Mouse (Mus musculus) adrenal gland, postnatal 4 days (tissue): ENCODE measurements around the gene Exoc6. TPM values are rescaled to one million over a fixed set of nuclear protein-coding genes. Genes with fewer than 3 reads are reported as not detected.
"Not testable (repeated sequence)": the region's sequence is repeated elsewhere in the genome, so short reads cannot be mapped to it uniquely, and the experiment has no call there.

Source experiments
- DNase-seq, 2 experiments: peaks; one replicate each; pipeline ENCODE4 v3.0.0; 2021 to 2022; ENCODE audit warnings: low spot score in 2 of 2, mixed read lengths in 2 of 2
- total RNA-seq, 2 experiments: library from RNA; stranded (reverse); gene quantifications; 2 replicates each; pipeline ENCODE4 v1.2.3; 2021

Exoc6 gene
- total RNA-seq, 2 experiments from 2014 or later, result 21.3 to 22.3 TPM

DNA sequence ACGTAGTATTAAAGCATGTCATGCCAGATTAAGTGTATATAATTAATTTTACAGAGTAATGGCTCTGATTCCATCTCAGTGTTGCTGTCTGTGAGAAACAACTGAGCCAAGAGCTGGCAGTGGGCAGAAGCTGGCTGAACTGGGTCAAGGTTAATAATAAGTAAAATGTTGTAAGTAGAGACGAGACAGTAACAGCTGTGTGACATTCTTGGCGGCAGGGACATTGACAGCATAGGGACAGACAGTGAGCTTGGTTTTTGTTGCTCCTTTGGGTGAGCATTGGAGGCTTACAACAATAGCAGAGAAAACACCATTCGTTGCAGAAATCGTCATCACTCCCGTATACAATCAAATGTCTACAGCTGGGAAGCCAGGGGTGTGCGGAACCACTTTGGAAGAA, 13.8 kb upstream of the Exoc6 start:
- no peak for DNase-seq

DNA sequence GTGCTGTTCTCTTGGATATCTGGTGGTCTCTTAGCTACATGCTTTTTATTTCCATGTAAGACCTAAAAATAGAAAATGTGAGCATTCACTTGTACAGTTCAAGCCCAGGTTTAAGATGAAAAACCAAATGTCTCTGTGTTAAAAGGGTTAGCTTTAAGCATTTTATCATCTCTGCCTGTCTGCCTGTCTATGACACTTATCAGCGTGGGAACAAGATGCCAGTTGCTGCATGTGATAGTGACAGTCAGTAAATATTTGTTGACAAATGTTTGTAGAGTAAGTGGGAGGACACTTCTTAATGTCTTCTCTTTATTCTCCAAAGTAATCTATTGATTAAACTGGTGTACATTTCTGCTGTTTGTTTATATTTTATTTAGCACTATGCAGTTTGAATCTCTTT, 12.5 kb upstream of the Exoc6 start:
- no peak for DNase-seq

DNA sequence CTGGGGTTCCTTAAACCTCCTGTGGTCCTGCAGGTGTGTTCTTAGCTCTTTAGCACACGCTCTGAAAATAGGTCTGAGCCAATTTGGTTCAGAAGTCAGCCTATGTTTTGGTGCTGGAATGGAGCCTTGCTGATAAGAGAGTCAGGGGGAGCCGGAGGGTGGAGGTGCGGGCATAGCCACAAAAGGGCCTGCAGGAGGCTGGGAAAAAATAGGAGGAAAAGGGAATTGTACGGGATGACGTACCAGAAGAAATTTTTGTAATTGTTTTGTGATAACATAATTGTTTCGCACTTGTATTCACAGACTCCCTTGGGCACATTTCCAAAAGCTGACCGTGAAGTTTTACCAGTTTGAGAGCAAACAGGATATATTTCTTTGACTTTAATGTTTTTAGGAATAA, 10.0 kb upstream of the Exoc6 start:
- DNase-seq, result no peak

GRCm38 (mm10) chr19:37543537-37544326, 6.5 kb upstream of the Exoc6 start:
- no peak for DNase-seq

- DNase-seq, result no peak
Measured at GRCm38 (mm10) chr19:37544476-37544875, 5.7 kb upstream of the Exoc6 start.

DNA sequence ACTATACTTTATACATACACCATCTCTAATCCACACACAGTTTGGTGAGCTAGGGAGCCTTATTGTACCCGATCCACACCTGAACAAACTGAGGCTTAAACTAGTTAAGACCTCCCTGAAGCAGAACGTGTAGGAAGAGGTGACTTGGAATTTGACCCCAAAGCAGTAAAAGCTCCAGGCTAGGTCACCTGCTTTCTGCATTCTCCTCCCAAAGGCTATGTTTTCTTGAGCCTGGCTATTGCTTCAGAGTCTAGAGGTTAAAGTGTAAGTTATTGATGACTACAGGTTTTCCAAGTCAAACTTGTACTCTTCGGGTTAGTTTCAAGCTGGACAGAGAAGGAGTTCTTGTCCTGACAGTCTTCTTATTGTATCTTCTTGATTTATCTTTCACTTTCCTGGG, 5.0 kb upstream of the Exoc6 start:
- DNase-seq, result no peak

DNA sequence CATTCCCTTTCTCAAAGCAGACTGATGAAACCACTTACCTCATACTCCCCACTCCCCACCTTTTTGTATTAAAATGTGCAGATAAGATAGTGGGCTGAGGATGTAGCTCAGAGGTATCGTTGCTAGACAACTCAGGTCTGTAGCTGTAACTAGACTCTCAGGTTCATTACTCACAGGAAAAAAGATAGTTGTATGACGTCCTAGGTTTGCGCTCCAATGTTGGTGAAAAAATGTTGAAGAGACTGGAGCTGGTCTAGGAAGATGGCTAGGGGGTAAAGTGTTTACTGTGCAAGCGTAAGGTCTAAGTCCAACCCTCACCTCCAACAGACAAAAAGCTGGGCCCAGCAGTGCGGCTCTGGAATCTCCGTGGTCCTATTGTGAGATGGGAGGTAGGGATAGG, 4.5 kb upstream of the Exoc6 start:
- DNase-seq, result no peak

DNA sequence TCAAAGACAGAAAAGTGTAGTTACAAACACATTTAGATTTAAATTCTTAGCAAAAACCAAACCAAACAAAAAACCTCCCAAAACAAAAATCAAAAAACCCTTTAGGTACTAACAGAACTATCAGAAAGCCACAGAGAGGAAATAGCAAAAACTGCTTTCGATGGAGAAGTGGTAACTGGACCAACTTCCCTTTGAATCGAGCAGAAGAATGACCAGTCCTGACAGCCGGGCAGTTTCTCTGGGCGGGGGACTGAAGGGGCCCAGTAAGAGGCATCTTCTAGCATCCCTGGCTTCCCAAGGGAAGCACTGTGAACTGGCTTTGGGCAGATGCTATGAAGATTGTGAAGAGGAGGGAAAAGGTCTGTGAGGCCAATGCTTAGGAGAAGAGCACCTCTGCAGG, 3.4 kb upstream of the Exoc6 start:
- no peak for DNase-seq

DNA sequence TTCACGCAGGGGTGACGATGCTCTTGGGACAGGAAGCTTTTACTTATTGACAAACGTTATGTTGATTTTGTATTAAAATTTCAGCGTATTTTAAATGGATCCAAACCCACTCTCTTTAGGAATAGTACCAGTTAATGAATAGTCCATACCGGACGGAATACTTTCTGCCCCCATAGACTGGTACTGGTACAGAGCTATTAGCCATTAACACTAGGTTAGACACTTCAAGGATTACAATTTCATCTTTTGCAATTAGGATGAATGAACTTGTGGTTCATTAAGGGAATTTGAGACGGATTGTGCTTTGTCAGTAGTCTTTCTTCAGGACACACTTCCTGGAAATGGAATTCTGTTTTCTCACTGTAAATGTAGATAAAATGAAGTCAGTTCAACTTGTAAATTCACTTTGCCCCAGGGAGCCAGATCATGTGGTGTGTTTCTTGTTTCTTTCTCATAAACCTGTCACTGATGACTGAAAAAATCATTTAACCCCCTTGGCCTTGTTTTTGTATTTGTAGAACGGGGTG, 885 bp downstream of the Exoc6 start:
- DNase-seq, result no peak

DNA sequence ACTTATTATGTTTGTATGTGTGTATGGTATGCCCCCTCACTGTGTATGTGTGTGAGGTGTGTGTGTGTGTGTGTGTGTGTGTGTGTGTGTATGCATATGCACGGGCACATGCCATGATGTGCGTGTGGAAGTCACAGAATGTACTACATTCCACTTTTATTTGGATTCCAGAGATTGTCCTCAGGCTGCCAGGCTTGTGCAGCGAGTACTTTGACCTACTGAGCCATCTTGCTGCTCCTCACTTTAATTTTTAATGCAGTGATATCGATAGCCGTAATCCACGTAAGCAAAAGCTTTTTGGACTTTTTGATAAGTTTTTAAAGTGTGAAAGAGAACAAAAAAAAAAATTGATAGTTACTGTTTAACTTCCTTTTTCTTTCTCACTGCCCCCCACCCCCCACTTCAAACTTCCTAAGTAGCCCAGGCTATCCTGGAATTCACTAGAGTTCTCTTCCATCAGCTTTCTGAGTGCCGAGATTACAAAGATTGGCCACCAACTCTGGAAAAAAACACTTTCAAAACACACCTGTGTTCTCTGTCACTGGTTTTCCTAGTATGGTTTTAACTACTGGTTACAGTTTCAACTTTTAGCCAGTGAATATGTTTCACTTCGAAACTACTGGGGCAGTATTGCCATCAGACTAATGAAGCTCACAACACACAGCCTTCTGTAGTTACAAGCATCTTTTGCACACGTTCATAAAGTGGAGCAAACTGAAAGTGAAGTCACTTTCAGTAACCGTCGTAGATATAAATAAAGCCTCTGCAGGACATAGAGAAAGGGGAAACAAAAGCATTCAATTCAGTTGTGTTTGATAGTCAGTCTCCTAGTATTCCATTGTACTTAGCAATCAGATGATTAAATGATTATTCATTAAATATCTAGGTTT, 3.4 kb downstream of the Exoc6 start:
- no peak for DNase-seq

DNA sequence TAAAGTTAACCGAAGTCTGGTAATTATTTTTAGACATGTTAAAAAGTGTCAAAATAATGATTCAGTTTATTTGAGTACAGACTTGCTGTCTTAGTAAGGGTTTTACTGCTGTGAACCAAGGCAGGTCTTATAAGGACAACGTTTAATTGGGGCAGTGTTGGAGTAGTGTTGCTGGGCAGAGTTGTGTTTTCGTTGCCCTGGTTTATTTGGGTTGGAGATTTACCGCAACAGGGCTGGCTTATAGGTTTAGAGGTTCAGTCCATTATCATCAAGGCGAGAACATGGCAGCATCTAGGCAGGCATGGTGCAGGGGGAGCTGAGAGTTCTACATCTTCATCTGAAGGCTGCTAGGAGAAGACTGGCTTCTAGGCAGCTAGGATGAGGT, 4.0 kb downstream of the Exoc6 start:
- not testable (repeated sequence) for DNase-seq

DNA sequence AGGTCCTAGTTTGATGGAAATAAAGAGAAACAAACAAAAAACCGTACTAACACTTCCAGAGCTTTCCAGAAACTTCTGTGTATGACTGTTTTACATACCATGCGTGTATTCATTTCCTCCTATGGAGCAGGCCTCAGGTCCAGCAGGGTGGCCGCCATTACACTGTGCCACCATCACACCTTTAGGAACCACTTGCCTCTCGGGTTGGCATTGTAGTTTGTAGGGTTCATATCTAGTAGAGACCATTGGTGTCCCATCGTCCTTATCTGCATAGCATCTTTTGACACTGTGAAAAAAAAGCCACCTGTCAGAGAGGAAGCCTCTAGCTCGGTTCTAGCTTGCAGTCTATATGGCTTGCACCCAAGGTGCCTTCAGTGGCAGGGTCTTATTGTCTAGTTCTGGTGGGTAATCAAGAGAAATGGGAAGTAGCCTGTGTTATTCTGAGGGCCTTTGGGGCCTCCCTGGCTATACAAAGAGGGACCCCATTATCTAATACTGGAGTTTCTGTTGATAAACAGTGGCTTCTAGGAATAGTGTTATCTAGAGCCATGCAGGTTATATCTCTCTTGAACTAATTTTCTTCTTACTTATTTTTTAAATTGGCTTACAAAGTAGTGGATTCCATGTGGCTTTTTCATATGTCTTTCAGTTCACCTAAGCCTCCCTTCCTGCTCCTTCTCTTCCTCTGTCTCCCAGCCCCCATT, 5.8 kb downstream of the Exoc6 start:
- no peak for DNase-seq

- DNase-seq, result no peak
Measured at GRCm38 (mm10) chr19:37557898-37558297, 7.7 kb downstream of the Exoc6 start.

- DNase-seq, result no peak
Measured at GRCm38 (mm10) chr19:37559286-37560079, 9.3 kb downstream of the Exoc6 start.

DNA sequence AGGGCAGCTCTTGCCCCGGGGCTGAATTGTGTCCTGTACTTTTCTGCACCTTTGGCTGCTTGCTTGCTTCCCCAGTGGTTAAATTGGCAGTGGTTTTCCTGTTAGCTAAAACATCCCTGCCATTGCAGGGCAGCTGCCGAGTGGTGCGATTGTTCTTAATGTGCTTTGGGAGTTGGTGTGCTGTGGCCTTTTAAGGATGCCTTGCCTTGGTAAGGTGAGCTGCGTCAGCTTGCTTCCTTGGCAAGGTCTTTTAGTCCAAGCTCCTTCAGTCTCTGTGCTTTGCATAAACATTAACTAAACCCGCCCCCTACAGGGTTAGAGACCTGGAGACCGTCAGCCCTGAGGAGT, 9.8 kb downstream of the Exoc6 start:
- DNase-seq, result no peak

DNA sequence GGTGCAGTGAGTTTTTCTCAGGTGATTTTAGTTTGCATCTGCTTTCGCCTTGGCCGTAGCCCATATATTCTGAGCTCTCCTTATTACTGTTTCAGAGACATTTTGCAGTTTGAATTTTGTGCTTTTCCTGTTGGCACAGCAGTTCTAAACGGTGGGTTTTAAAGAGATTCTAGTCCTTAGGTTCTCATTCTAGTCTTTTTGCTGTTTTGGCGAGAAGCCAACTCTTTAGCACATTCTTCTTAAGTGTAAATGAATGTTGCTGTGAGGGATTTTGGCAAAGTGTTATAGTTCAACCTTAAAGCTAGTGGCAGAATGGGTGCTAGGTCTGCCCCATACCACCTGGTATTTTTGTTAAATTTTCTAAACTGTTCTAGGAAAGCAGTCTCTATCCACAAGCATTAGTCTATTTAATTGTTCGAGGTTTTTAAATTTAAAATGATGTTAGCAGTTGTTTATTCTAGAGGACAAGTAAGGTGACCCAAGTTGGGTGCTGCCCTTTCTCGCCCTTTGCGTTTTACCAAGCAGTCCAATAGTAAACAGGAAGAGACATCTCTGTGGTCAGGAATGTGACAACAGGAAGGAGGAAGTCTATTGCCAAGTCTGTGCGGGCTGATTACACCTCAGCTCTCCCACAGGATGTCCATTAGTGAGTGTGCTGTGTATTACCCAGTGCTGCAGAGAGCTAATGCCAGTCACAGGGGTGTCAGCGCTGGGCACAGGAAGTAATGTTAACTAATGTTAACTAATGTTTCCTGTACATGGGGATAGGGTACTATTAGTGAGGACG, 11.1 kb downstream of the Exoc6 start:
- DNase-seq, result no peak

GRCm38 (mm10) chr19:37563763-37564162, 13.5 kb downstream of the Exoc6 start:
- no peak for DNase-seq

DNA sequence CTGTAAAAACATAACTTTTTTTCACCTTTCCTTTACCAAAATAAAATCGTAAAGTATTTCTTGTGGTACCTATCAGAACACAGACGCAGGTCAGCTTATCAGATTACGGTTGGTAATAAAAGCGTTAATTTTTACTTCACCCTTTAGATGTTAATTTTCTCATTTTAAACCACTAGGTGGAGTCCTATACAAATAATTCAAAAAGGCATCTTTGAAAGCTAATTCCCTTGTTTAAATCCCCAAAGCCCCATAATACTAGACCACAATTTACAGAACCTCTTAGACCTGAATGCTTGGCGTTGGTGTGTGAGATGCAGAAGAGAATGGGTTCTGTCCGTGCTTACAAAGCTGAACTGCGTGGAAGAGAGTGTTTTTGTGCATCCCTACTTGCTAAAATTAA, 15.6 kb downstream of the Exoc6 start:
- no peak for DNase-seq

GRCm38 (mm10) chr19:37569186-37569754, 19.1 kb downstream of the Exoc6 start:
- no peak for DNase-seq
